Mouse (Mus musculus) kidney, embryonic 14.5 days (tissue): ENCODE data around the gene Mfsd12. TPM values are rescaled to one million over a fixed set of nuclear protein-coding genes. Genes with fewer than 3 reads are reported as not detected.

ENCODE experiments used
- ATAC-seq: fragments of 200-750 bp; cut with Nextera tagmentation; 2 replicates; pipeline ENCODE4 v1.8.0; 2017; ENCODE audit warnings: moderate number of reproducible peaks, mild to moderate bottlenecking, moderate TSS enrichment, moderate library complexity; ENCODE audit not compliant: low FRiP score, low TSS enrichment
- H3K27ac ChIP-seq: fragments of 300-500 bp; sonication (generic); 2 replicates; pipeline ENCODE4 v1.5.1; 2014; ENCODE audit warnings: low read depth, mild to moderate bottlenecking, low read length, moderate library complexity, mixed read lengths
- H3K27me3 ChIP-seq: fragments of 300-500 bp; sonication (generic); 2 replicates; pipeline ENCODE4 v1.6.1; 2014; ENCODE audit warnings: mild to moderate bottlenecking, low read length; ENCODE audit not compliant: control insufficient read depth, insufficient read depth
- H3K36me3 ChIP-seq: fragments of 300-500 bp; sonication (generic); 2 replicates; pipeline ENCODE4 v1.6.1; 2014; ENCODE audit warnings: low read length, mixed read lengths; ENCODE audit not compliant: control insufficient read depth, insufficient read depth
- H3K4me1 ChIP-seq: fragments of 300-500 bp; sonication (generic); 2 replicates; pipeline ENCODE4 v1.6.1; 2014; ENCODE audit warnings: low read length, mixed read lengths; ENCODE audit not compliant: control insufficient read depth, insufficient read depth
- H3K4me2 ChIP-seq: fragments of 300-500 bp; sonication (generic); replicated peaks from 2 replicates; pipeline ENCODE4 v1.6.1; 2014; ENCODE audit warnings: low read depth, mild to moderate bottlenecking, low read length
- H3K4me3 ChIP-seq: fragments of 300-500 bp; sonication (generic); 2 replicates; pipeline ENCODE4 v1.5.1; 2014; ENCODE audit warnings: mild to moderate bottlenecking, low read length
- H3K9ac ChIP-seq: fragments of 300-500 bp; sonication (generic); 2 replicates; pipeline ENCODE4 v1.6.1; 2014; ENCODE audit warnings: low read depth, mild to moderate bottlenecking, low read length, moderate library complexity
- H3K9me3 ChIP-seq: fragments of 300-500 bp; sonication (generic); 2 replicates; pipeline ENCODE4 v1.6.1; 2016; ENCODE audit warnings: low read length; ENCODE audit not compliant: control insufficient read depth
- WGBS: fragments of 180-500 bp; shearing (Covaris S2); extraction: QIAGEN DNeasy Blood & Tissue Kit; methylation state at CpG from one replicate; pipeline ENCODE4 v1.1.7; 2014; 5-methylcytosine and 5-hydroxymethylcytosine counted together
- polyA plus RNA-seq: library from polyadenylated mRNA; unstranded; fragments of >200 nt; fragmentation: Nextera tagmentation; extraction: Ambion mirVana; gene quantifications from 2 replicates; pipeline ENCODE4 v1.2.1, GENCODE M21; 2014

Gene Mfsd12
- polyA plus RNA-seq, 1 experiment from 2014 or later = 4.1 TPM

DNA sequence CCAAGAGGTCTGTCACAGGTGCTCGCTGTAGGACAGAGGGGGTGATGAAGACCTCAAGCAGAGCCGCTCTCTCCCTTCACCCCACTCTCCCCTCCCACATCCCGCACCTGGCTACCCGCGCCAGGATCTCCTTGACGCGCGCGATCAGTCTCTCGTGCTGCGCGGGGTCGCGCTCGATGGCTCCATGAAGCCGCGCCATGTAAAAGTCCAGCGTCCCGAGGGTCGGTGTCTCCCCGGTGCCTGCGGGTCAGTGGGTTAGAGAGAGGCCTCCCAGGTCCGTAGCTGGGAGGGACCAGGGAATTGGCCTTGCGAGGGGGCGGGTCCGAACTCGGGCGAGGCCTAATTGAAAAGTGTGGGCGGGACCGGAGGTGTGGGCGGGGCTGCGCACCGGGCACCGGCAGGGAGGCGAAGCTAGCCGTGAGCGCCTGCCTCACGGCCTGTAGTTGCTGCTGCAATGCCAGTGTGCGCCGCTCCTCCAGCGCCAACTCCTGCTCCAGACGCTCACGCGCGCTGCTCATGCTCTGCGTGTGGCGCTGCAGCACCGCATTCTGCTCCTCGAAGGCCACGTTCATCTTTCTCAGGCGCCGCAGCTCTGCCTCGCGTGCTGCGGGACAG is 10.7 kb upstream of the Mfsd12 start:
- ATAC-seq = peak; percentile 7; the same call in 1 of the 2 replicates
- peaks cover 22% of the 10 kb centered on the region for H3K27me3 ChIP-seq
- H3K27ac ChIP-seq = no peak overlapping the region
- H3K4me2 ChIP-seq = peak overlapping the region; percentile 56
- H3K9me3 ChIP-seq = no peaks in the 10 kb centered on the region
- peak overlapping the region; percentile 35 for H3K4me3 ChIP-seq
- WGBS = 6% methylated on average over 54 of the region's 55 CpGs
- peaks cover 13% of the 10 kb centered on the region; the same call in 1 of the 2 replicates for H3K36me3 ChIP-seq
- H3K4me1 ChIP-seq = peaks cover 21% of the 10 kb centered on the region
- peak overlapping the region; percentile 48; the same call in 1 of the 2 replicates for H3K9ac ChIP-seq

DNA sequence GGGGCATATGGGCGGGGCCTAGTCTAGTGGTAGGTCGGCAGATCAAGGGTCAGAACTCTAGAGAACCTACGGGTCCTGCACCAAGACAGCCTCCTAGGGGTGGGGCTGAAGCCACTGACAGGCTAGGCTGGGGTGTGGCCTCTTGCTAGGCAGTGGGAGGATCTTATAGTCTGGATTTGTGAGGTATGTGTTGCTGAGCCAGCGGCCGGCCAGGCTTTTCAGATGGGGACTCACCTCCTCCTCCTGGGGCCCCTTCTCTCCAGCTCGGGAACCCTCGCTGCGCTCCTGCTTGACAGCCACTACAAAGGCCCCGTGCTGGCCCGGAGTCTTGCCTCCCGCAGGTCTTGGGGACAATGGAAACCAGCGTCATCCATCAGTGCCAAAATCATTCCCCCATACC is 8.1 kb upstream of the Mfsd12 start:
- H3K4me3 ChIP-seq = peak overlapping the region; percentile 74
- no peaks in the 10 kb centered on the region for H3K9me3 ChIP-seq
- no peak overlapping the region; the same call in 1 of the 2 replicates for H3K27ac ChIP-seq
- peaks cover 13% of the 10 kb centered on the region; the same call in 1 of the 2 replicates for H3K36me3 ChIP-seq
- WGBS = 7% methylated on average over 12 of the region's 12 CpGs
- ATAC-seq = no peak
- H3K4me1 ChIP-seq = peaks cover 16% of the 10 kb centered on the region
- H3K9ac ChIP-seq = peak overlapping the region; percentile 88; the same call in 1 of the 2 replicates
- no peaks in the 10 kb centered on the region for H3K27me3 ChIP-seq
- peak overlapping the region; percentile 73 for H3K4me2 ChIP-seq

DNA sequence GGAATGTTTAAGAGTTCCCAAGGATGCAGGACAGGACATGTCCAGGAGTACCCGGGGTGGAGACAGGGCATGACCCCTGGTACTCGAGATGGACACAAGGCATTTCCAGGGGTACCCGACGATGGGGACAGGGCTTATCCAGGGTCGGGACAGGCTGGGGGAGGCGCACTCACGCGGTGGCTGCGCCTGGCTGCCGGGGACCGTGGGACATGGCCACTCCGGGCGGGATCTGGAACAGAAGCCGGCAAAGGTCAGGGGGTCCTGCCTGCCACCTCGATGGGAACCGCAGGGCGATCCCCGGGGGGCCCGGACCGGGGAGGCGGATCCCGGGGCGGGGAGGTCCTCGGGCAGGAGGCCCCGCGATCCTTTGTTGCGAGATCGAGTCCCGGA is 7.3 kb upstream of the Mfsd12 start:
- no peaks in the 10 kb centered on the region for H3K27me3 ChIP-seq
- peak overlapping the region; percentile 74 for H3K4me3 ChIP-seq
- WGBS = 2% methylated on average over 15 of the region's 29 CpGs
- peaks cover 13% of the 10 kb centered on the region; the same call in 1 of the 2 replicates for H3K36me3 ChIP-seq
- peak overlapping the region; percentile 88 for H3K9ac ChIP-seq
- no peaks in the 10 kb centered on the region for H3K9me3 ChIP-seq
- peak; percentile 5 for ATAC-seq
- peak overlapping the region; percentile 73 for H3K4me2 ChIP-seq
- H3K4me1 ChIP-seq = peaks cover 16% of the 10 kb centered on the region
- H3K27ac ChIP-seq = peak overlapping the region; percentile 69; the same call in 1 of the 2 replicates

DNA sequence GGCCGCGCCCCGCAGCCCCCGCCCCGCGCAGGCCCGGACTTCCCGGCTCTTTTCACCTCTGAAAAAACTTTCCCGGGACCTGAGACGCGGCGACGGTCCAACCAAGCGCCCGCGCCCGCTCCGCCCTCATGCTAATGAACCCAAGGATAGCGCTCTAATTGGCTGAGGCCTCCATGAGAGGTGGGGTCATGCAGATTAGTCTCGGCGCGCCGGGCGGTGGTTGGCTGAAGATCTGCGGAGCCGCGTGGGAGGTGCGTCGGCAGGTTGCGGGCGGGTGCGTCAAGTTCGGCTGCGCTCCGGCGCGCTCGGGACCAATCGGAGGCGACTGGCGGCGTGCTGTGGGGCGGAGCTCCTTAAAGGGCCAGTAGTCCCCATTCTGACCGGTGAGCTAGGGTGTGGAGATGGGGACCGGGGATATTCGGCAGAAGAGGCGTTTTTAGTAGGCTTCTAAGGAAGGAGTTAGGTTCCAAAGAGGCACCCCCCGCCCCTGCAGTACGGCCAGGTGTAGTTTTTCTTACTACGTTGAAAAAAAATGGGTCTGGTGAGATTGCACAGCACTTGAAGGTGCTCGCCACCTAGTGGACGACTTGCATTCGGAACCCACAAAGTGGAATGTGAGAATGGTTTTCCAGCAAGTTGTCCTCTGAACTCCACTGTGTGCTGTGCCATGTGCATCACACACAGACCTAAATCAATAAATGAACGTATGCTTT is 6.8 kb upstream of the Mfsd12 start, which contains the start of gene Hmg20b:
Gene Hmg20b (minus strand): TSS at position 130 of the 713 bp plus-strand sequence.
- WGBS = under 1% methylated on average over 46 of the region's 54 CpGs
- Histone ChIP-seq H3K36me3 (peaks cover 13% of the 10 kb centered on the region; the same call in 1 of the 2 replicates), H3K27me3 (no peaks in the 10 kb centered on the region), H3K4me2 (peak within 1 kb of the TSS; percentile 73), H3K9ac (peak within 1 kb of the TSS; percentile 88), H3K9me3 (no peaks in the 10 kb centered on the region), H3K4me3 (peak within 1 kb of the TSS; percentile 74), H3K27ac (peak within 1 kb of the TSS; percentile 69; the same call in 1 of the 2 replicates), H3K4me1 (peaks cover 16% of the 10 kb centered on the region)
- ATAC-seq = peak; percentile 94

DNA sequence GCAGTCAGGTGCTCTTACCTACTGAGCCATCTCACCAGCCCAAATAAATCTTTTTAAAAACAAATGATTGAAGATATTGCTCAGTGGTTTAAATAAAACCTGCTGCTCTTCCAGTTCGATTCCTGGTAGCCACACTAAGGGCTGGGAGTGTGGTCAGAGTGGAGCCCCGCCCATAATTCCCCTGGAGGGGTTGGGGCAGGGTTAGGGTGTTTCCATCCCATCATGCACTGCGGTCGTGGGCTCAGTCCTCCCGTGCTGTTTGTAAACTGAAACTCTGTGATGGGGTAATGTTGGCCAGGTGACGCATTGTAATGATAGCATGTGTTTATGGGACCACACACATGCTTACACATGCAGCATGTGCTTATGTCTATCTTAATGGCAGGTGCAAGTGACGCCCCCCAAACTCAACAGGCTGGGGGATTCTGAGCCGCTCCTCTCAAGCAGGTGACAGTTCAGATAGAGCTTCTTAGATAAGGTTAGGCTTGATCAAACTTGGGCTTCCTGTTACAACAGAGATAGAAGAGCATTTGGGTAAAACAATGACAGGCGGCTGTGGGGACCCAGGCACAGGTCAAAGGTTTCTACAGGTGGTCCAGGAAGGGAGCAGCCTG is 5.5 kb upstream of the Mfsd12 start:
- no peaks in the 10 kb centered on the region for H3K9me3 ChIP-seq
- H3K27me3 ChIP-seq = no peaks in the 10 kb centered on the region
- WGBS = 23% methylated on average over 9 of the region's 9 CpGs
- H3K4me1 ChIP-seq = peaks cover 12% of the 10 kb centered on the region
- no peak overlapping the region for H3K9ac ChIP-seq
- ATAC-seq = no peak
- no peak overlapping the region for H3K4me3 ChIP-seq
- H3K4me2 ChIP-seq = no peak overlapping the region
- H3K36me3 ChIP-seq = peaks cover 13% of the 10 kb centered on the region; the same call in 1 of the 2 replicates
- H3K27ac ChIP-seq = no peak overlapping the region

DNA sequence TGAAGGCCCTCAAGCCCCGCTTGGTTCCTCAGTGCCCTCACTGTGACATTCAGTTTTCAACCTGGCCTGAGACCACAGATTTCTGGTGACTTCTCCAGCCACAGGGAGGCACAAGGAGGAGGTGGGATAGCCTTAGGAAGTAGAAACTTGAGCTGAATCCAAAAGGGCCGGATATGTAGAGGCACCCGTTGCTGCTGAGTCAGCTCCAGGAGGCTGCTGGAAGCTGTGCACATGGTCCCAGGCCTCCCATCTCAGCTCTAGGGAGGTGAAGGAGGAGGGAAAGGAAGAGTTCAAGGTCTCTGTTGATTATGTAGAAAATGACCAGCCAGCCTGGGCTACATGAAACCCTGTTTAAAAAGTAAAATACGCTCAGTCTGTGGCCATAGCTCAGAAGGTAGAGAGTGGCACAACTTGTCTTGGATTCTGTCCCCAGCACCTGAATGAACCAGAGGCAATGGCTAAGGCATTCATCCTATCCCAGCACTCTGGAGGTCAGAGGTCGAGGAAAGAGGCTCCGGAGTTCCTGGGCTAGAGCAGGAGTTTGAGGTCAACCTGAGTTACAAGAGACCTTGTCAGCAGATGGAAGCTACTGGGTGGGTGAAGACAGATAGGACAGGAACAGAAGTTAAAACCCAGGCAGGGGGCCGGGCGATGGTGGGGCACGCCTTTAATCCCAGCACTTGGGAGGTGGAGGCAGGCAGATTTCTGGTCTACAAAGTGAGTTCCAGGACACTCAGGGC is 2.4 kb upstream of the Mfsd12 start:
- Histone ChIP-seq H3K9me3 (no peaks in the 10 kb centered on the region), H3K27me3 (no peaks in the 10 kb centered on the region), H3K9ac (no peak overlapping the region), H3K4me1 (peaks cover 12% of the 10 kb centered on the region; the same call in 1 of the 2 replicates), H3K36me3 (no peaks in the 10 kb centered on the region), H3K4me3 (no peak overlapping the region), H3K4me2 (no peak overlapping the region), H3K27ac (no peak overlapping the region)
- WGBS = 67% methylated on average over 9 of the region's 9 CpGs
- no peak for ATAC-seq

DNA sequence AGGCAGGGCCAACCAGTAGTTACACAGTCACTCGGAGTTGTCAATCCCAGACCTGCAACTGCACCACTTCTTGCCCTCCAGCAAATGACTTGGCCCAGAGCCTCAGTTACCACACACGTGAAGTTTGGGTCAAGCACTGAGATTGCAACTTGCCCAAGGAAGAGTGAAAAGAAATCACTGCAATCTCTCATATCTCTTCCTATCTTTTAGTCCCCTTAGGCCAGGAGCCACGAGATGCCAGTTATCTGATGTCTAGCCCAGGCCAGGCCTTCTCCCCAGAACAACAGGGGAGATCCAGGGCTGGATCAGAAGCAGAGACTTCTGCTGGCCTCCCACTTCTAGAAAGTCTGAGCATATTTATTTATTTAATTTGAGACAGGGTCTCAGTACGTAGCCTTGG is 1.8 kb upstream of the Mfsd12 start:
- Histone ChIP-seq H3K4me3 (no peak overlapping the region), H3K36me3 (no peaks in the 10 kb centered on the region), H3K4me2 (no peak overlapping the region), H3K9ac (no peak overlapping the region), H3K27me3 (no peaks in the 10 kb centered on the region), H3K9me3 (no peaks in the 10 kb centered on the region), H3K4me1 (peaks cover 12% of the 10 kb centered on the region; the same call in 1 of the 2 replicates), H3K27ac (no peak overlapping the region)
- ATAC-seq = no peak
- WGBS = 86% methylated on average over 4 of the region's 4 CpGs

DNA sequence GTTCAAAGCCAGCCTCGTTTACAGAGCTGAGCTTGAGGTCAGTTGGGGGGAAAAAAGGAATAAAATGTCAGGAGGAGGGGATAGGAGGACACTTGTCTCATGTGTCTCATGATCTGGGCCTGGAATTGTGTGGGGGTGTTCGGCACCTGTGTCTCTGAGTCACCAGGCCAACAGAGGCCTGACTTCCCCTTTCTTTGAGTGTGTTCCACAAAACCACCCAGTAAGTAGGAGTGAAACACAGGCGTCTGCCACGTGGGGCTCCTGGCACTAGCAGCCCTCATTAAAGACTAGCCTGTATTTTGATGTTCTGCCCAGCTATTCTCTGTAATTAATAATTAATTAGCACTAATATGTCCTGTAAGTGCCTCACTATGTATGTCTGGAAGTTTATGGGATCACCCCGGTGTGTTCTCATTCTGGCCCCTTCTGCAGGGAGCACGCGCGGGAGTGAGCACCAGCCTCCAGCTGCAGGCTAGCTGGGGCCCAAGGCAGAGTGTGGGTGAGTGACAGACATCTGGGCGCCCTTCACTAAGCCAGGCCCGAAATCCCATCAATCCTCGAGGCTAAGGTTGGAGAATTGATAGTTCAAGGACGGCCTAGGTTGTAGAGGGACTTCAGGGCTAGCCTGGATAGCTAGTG is 820 bp upstream of the Mfsd12 start:
- Histone ChIP-seq H3K36me3 (no peaks in the 10 kb centered on the region), H3K9ac (no peak overlapping the region), H3K9me3 (no peaks in the 10 kb centered on the region), H3K27ac (no peak overlapping the region), H3K4me3 (no peak overlapping the region), H3K4me2 (peak overlapping the region; percentile 99), H3K4me1 (peaks cover 16% of the 10 kb centered on the region; the same call in 1 of the 2 replicates), H3K27me3 (no peaks in the 10 kb centered on the region)
- WGBS = 50% methylated on average over 12 of the region's 12 CpGs
- ATAC-seq = no peak
